Mouse (Mus musculus): ENCODE data around the gene Crabp1.

DNA sequence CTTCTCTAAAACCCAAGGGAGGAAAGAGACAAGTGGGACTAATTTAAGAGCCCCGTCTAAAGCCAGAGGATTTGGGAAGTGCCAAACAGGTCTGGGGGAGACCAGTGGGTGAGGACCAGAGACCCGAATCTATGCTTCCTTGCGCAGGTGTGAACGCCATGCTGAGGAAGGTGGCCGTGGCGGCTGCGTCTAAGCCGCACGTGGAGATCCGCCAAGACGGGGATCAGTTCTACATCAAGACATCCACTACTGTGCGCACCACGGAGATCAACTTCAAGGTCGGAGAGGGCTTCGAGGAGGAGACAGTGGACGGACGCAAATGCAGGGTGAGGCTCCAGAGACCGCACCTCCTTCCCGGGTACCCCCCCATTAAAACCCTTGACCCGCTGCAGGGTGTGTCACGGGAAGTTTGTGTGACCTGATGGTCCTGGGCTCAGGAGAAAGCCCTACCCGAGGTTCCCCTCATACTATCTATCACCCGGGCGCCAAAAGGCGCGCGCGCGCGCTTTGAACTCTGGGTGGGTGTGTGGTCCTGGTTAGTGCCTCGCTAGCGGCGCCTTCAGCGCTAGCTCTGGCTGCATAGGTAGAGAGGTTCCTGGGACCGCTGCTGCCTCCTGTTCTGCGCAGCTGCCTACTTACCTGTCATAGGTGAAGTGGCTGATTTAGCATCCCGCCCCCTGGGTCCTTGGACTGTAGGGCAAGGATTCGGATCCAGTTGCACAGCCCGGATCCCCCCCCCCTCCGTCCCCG lies 963 bp downstream of the Crabp1 start:
- no peak for TF ChIP-seq POLR2A (IDR thresholded peaks at IDR 0.05; ENCODE audit: borderline replicate concordance, control insufficient read depth, low read depth, low read length)
- no peak for TF ChIP-seq CTCF (IDR thresholded peaks at IDR 0.05; ENCODE audit: control insufficient read depth, insufficient read depth, low read length)

All from bone marrow, adult 2 months (tissue).